Comparison of ENCODE assay signal across 11 mouse cellular contexts in genomic region chr11:117434056-117434455, GRCm38 (mm10). TPM values are rescaled to one million over a fixed set of nuclear protein-coding genes. Genes with fewer than 3 reads are reported as not detected.
DNase-seq lines count a peak whose midpoint lies in the region; ATAC-seq and TF ChIP-seq lines count a peak whose summit lies in the region.
"Had no signal": no experiment of that assay in that cellular context is flagged by ENCODE, and none has a peak within 500 bp of the region (broad histone marks: within the 10 kb centered on the region; RNA-seq: fewer than 3 reads in every experiment).

No protein-coding gene starts in this region.

- no peak overlapping the region for H3K4me2 ChIP-seq in heart, postnatal 0 days (ENCODE audit: low read depth, low read length)
- no peak overlapping the region for H3K4me2 ChIP-seq in heart, embryonic 12.5 days
- H3K4me2 ChIP-seq in lung, postnatal 0 days (replicated peaks; ENCODE audit: low read depth, low read length) = no peak overlapping the region
- H3K4me2 ChIP-seq: forebrain, embryonic 12.5 days; lung, embryonic 15.5 days had no signal

- no peaks in the 10 kb centered on the region for H3K36me3 ChIP-seq in heart, postnatal 0 days (replicated peaks; ENCODE audit: control insufficient read depth, insufficient read depth, low read length)
- no peaks in the 10 kb centered on the region for H3K36me3 ChIP-seq in heart, embryonic 12.5 days
- no peaks in the 10 kb centered on the region for H3K36me3 ChIP-seq in lung, postnatal 0 days (ENCODE audit: insufficient read depth, low read length)
- no peaks in the 10 kb centered on the region for H3K36me3 ChIP-seq in E14TG2a.4 (ENCODE audit: insufficient read depth, low read length)
- H3K36me3 ChIP-seq: forebrain, embryonic 12.5 days; lung, embryonic 15.5 days had no signal

- TF ChIP-seq EP300 in heart, postnatal 0 days (IDR thresholded peaks at IDR 0.05; ENCODE audit: low read depth) = no peak
- TF ChIP-seq EP300 in lung, postnatal 0 days (IDR thresholded peaks at IDR 0.05) = no peak

- H3K4me3 ChIP-seq in heart, postnatal 0 days (ENCODE audit: low read depth, low read length) = no peak overlapping the region
- H3K4me3 ChIP-seq in heart, embryonic 12.5 days = no peak overlapping the region
- no peak overlapping the region for H3K4me3 ChIP-seq in lung, postnatal 0 days (ENCODE audit: low read depth, low read length)
- H3K4me3 ChIP-seq in E14TG2a.4 (replicated peaks; ENCODE audit: low read length) = no peak overlapping the region
- H3K4me3 ChIP-seq: forebrain, embryonic 12.5 days; lung, embryonic 15.5 days had no signal

- H3K4me1 ChIP-seq in heart, postnatal 0 days (ENCODE audit: control insufficient read depth, insufficient read depth) = peaks cover 11% of the 10 kb centered on the region
- H3K4me1 ChIP-seq in heart, embryonic 12.5 days (replicated peaks) = peaks cover 10% of the 10 kb centered on the region
- H3K4me1 ChIP-seq in lung, postnatal 0 days (ENCODE audit: insufficient read depth, low read depth, low read length) = no peaks in the 10 kb centered on the region
- peaks cover 62% of the 10 kb centered on the region for H3K4me1 ChIP-seq in E14TG2a.4 (replicated peaks; ENCODE audit: low read depth, low read length)

- H3K9me3 ChIP-seq in heart, postnatal 0 days (replicated peaks; ENCODE audit: control insufficient read depth, low read length) = peaks cover 6% of the 10 kb centered on the region; the same call in 1 of the 2 replicates
- peaks cover 3% of the 10 kb centered on the region; the same call in 1 of the 2 replicates for H3K9me3 ChIP-seq in heart, embryonic 12.5 days (replicated peaks)
- H3K9me3 ChIP-seq in lung, postnatal 0 days (ENCODE audit: low read length) = no peaks in the 10 kb centered on the region
- peaks cover 4% of the 10 kb centered on the region; the same call in 1 of the 2 replicates for H3K9me3 ChIP-seq in E14TG2a.4 (ENCODE audit: low read length)
- H3K9me3 ChIP-seq: forebrain, embryonic 12.5 days; lung, embryonic 15.5 days had no signal

- no peak overlapping the region for H3K9ac ChIP-seq in heart, postnatal 0 days (replicated peaks; ENCODE audit: low read depth, low read length)
- H3K9ac ChIP-seq in heart, embryonic 12.5 days = no peak overlapping the region
- H3K9ac ChIP-seq in lung, postnatal 0 days (replicated peaks; ENCODE audit: low read depth) = no peak overlapping the region
- H3K9ac ChIP-seq: forebrain, embryonic 12.5 days; lung, embryonic 15.5 days had no signal

- no peak for ATAC-seq in heart, postnatal 0 days (ENCODE audit: insufficient read depth, low read depth)
- no peak for ATAC-seq in heart, embryonic 12.5 days (ENCODE audit: insufficient number of reproducible peaks, low FRiP score)
- no peak for ATAC-seq in lung, postnatal 0 days
- 0 out of 2 replicates have a peak, but pooled peaks have one; percentile 48 for ATAC-seq in erythroid progenitor cell, adult 5-6 weeks (replicated peaks; ENCODE audit: low FRiP score, poor library complexity, severe bottlenecking)

- no peak overlapping the region for H3K27ac ChIP-seq in heart, postnatal 0 days (ENCODE audit: low read depth)
- H3K27ac ChIP-seq in heart, embryonic 12.5 days (ENCODE audit: poor library complexity, severe bottlenecking) = no peak overlapping the region
- no peak overlapping the region for H3K27ac ChIP-seq in lung, postnatal 0 days (ENCODE audit: low read length)
- H3K27ac ChIP-seq: forebrain, embryonic 12.5 days; lung, embryonic 15.5 days had no signal

- no peak for DNase-seq in heart, postnatal 0 days (ENCODE audit: low spot score)
- no peak for DNase-seq in lung, postnatal 0 days (ENCODE audit: low spot score)
- DNase-seq in lung, postnatal 10 days = no peak
- DNase-seq in urinary bladder, postnatal 14 days (ENCODE audit: low spot score) = no peak
- DNase-seq in left cerebral cortex, postnatal 4 days = no peak
- DNase-seq: layer of hippocampus, adult 9-11 months had no signal

- intact Hi-C loops in left cerebral cortex, postnatal 4 days (cut with DNase I) = no loop called here

- TF ChIP-seq CTCF in heart, postnatal 0 days (IDR thresholded peaks at IDR 0.05; ENCODE audit: low read depth) = peak; percentile 53
- TF ChIP-seq CTCF in lung, postnatal 0 days (IDR thresholded peaks at IDR 0.05) = peak; percentile 65
- peak; percentile 83 for TF ChIP-seq CTCF in E14TG2a.4 (conservative IDR thresholded peaks at IDR 0.05; ENCODE audit: low read length)

- H3K27me3 ChIP-seq in heart, postnatal 0 days (ENCODE audit: control insufficient read depth, insufficient read depth, low read length) = peaks cover 30% of the 10 kb centered on the region
- peaks cover 66% of the 10 kb centered on the region for H3K27me3 ChIP-seq in heart, embryonic 12.5 days (replicated peaks)
- H3K27me3 ChIP-seq in lung, postnatal 0 days (replicated peaks; ENCODE audit: insufficient read depth, low read length) = no peaks in the 10 kb centered on the region
- H3K27me3 ChIP-seq in E14TG2a.4 (ENCODE audit: insufficient read depth, low read length) = no peaks in the 10 kb centered on the region; the same call in 1 of the 2 replicates

RNA-seq across cellular contexts. Expression of gene Gm11733, which starts 50.1 kb away (rescaled TPM):
- total RNA-seq in heart, postnatal 0 days (2014; rRNA removed; ENCODE audit: low replicate concordance) = 0.08 TPM in 1 of 2 replicates, not detected in the other
- not detected in 2 replicates for polyA plus RNA-seq in heart, postnatal 0 days (2015; fragmentation: Nextera tagmentation; extraction: Ambion mirVana)
- not detected in 2 replicates for polyA plus RNA-seq in heart, embryonic 12.5 days (2016; fragmentation: Nextera tagmentation; extraction: Ambion mirVana)
- not detected in 2 replicates for polyA plus RNA-seq in lung, postnatal 0 days (2015; fragmentation: Nextera tagmentation; extraction: Ambion mirVana)
- not detected in 2 replicates for total RNA-seq in erythroid progenitor cell, adult 5-6 weeks (2015; ENCODE audit: low replicate concordance)
- total RNA-seq in erythroid progenitor cell, adult 5-6 weeks (2017; ENCODE audit: low replicate concordance) = not detected in 2 replicates
- not detected for total RNA-seq in left cerebral cortex, postnatal 4 days (2021)
